Mouse (Mus musculus): ENCODE results near the gene Slc4a2. TPM values are rescaled to one million over a fixed set of nuclear protein-coding genes. Genes with fewer than 3 reads are reported as not detected.

Slc4a2 gene
- polyA plus RNA-seq, 1 experiment from 2014 or later: 11.5 TPM

DNA sequence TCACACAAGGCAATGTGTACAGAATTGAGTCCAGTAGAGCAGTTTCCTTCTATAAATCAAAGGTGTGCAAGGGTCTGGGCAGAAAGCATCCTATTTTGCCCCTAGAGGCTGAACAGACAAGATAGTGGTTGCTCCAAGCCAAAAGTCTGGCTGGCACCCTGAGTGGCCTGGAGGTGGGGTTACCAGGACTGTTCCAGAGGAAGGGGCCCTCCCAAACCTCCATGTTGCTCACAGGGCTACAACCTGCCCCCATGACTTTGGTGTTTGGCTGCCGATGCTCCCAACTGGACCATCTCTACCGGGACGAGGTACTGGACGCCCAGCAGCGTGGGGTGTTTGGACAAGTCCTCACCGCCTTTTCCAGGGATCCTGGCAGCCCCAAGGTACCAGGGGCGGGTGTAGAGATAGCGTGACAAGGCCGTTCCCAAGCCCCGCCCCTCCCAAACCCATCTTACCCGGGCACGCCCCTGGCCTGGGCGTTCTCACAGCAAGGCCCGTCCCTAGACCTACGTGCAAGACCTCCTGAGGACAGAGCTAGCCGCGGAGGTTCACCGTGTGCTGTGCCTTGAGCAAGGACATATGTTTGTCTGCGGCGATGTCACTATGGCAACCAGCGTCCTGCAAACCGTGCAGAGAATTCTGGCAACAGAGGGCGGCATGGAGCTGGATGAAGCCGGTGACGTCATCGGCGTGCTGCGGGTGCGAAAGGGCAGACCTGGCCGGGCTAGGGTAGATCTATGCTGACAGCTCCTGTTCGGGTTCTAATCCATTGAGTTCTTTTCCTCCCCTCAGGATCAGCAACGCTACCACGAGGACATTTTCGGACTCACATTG, 40.4 kb upstream of the Slc4a2 start:
- WGBS: under 1% methylated on average over 34 of the region's 34 CpGs
- H3K27ac ChIP-seq (ENCODE audit: low read depth, low read length): peak overlapping the region; percentile 58

DNA sequence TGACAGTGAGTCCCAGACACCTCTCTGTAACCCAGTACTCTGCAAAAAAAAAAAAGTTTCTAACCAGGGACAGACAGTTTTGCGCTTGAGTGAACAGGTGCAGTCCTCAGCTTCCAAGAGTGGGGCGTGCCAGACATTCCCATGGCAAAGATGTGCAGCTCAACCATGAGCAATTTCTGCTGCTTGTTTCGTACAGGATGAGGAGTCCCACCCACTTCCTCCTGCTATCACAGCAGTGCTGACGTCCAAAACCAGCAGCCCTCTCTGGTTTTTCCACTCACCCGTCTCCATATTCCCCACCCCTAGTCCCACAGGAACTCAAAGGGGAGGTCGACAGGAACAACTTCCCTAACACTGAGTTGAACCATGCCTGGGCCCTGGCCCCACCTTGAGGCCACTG, 39.2 kb upstream of the Slc4a2 start:
- no peak overlapping the region for H3K27ac ChIP-seq (ENCODE audit: low read depth, low read length)
- peaks cover 12% of the 10 kb centered on the region for H3K4me1 ChIP-seq (ENCODE audit: control insufficient read depth, insufficient read depth, low read length)
- 72% methylated on average over 6 of the region's 6 CpGs for WGBS
- no peak overlapping the region for H3K9ac ChIP-seq (ENCODE audit: low read length)
- H3K4me3 ChIP-seq (ENCODE audit: low read depth, low read length): no peak overlapping the region
- peaks cover 31% of the 10 kb centered on the region for H3K27me3 ChIP-seq (replicated peaks; ENCODE audit: control insufficient read depth, insufficient read depth, low read length)
- no peaks in the 10 kb centered on the region for H3K36me3 ChIP-seq (ENCODE audit: control insufficient read depth, insufficient read depth, low read length)
- H3K9me3 ChIP-seq (replicated peaks; ENCODE audit: control insufficient read depth, low read length): no peaks in the 10 kb centered on the region
- peak overlapping the region; percentile 63; the same call in 1 of the 2 replicates for H3K4me2 ChIP-seq (ENCODE audit: low read length)
- ATAC-seq (no peak), DNase-seq (ENCODE audit: low spot score) (no peak)

More for the DNA sequence above, 40.4 kb upstream of the Slc4a2 start:
- H3K4me3 ChIP-seq (ENCODE audit: low read depth, low read length): peak overlapping the region; percentile 44
- H3K36me3 ChIP-seq (ENCODE audit: control insufficient read depth, insufficient read depth, low read length): no peaks in the 10 kb centered on the region
- peak overlapping the region; percentile 63 for H3K4me2 ChIP-seq (ENCODE audit: low read length)
- H3K27me3 ChIP-seq (replicated peaks; ENCODE audit: control insufficient read depth, insufficient read depth, low read length): peaks cover 22% of the 10 kb centered on the region
- ATAC-seq (peak; percentile 84), DNase-seq (ENCODE audit: low spot score) (peak; percentile 96)
- H3K9me3 ChIP-seq (replicated peaks; ENCODE audit: control insufficient read depth, low read length): no peaks in the 10 kb centered on the region
- H3K9ac ChIP-seq (ENCODE audit: low read length): peak overlapping the region; percentile 64
- H3K4me1 ChIP-seq (ENCODE audit: control insufficient read depth, insufficient read depth, low read length): peaks cover 12% of the 10 kb centered on the region

DNA sequence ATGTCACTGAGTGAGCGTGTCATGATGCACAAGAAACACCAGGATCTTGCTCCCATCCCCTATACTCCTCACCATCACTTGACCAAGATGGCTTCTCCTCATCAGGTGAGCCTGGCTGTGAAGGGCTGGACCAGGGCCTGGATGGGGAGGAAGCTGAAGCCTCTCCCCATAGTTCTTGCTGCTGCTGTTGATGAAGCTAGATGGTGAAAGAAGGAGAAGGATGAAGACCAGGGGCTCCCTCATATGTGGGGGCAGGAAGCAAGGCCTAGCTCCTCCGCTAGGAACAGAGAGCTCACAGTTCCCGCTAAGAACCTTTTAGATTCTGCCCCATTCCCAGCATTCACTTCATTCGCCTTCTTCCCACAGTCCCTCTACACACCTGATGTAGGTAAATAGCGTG, 38.3 kb upstream of the Slc4a2 start:
- 91% methylated on average over 5 of the region's 5 CpGs for WGBS
- H3K27ac ChIP-seq (ENCODE audit: low read depth, low read length): no peak overlapping the region
- no peak overlapping the region for H3K9ac ChIP-seq (ENCODE audit: low read length)
- no peak overlapping the region for H3K4me3 ChIP-seq (ENCODE audit: low read depth, low read length)
- peaks cover 12% of the 10 kb centered on the region for H3K4me1 ChIP-seq (ENCODE audit: control insufficient read depth, insufficient read depth, low read length)
- H3K4me2 ChIP-seq (ENCODE audit: low read length): no peak overlapping the region
- peaks cover 31% of the 10 kb centered on the region for H3K27me3 ChIP-seq (replicated peaks; ENCODE audit: control insufficient read depth, insufficient read depth, low read length)
- ATAC-seq (no peak), DNase-seq (ENCODE audit: low spot score) (no peak)
- H3K36me3 ChIP-seq (ENCODE audit: control insufficient read depth, insufficient read depth, low read length): no peaks in the 10 kb centered on the region
- H3K9me3 ChIP-seq (replicated peaks; ENCODE audit: control insufficient read depth, low read length): no peaks in the 10 kb centered on the region

DNA sequence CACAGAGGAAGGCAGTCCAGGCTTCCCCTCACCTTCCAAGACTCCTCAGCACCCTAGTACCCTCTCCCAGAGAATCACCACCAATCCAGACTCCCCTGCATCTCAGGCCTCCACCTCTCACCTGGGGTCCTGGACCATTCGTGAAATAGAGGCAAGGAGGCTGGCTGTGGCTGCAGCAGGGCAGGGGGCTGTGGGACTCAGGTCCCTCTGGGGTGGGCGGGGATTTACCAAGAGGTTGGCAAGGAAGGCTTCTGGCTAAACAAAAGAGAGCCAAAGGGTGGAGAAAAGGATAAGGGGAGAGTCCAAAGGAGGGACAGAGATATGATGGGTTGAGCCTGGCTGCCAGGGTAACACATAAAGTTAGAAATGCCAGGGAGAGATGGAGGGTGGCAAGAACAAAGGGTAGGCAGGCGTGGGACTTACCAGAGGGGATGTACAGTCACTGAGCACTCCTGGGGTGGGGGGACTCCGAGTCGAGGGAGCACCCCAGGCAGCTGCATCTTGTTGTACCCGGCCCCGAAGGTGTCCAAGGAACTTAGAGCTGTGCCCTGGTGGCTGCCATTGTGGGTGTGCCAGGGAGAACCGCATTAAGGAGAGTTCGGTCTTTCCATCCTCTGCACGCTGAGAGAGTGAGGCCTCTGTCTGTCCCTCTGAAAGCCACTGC, 37.6 kb upstream of the Slc4a2 start:
- no peak for ATAC-seq
- Histone ChIP-seq H3K27ac (ENCODE audit: low read depth, low read length) (no peak overlapping the region), H3K4me2 (ENCODE audit: low read length) (no peak overlapping the region), H3K4me3 (ENCODE audit: low read depth, low read length) (no peak overlapping the region), H3K9me3 (replicated peaks; ENCODE audit: control insufficient read depth, low read length) (no peaks in the 10 kb centered on the region), H3K4me1 (ENCODE audit: control insufficient read depth, insufficient read depth, low read length) (peaks cover 12% of the 10 kb centered on the region), H3K36me3 (ENCODE audit: control insufficient read depth, insufficient read depth, low read length) (no peaks in the 10 kb centered on the region), H3K27me3 (replicated peaks; ENCODE audit: control insufficient read depth, insufficient read depth, low read length) (peaks cover 31% of the 10 kb centered on the region), H3K9ac (ENCODE audit: low read length) (no peak overlapping the region)
- WGBS: 77% methylated on average over 10 of the region's 10 CpGs
- DNase-seq (ENCODE audit: low spot score): no peak

DNA sequence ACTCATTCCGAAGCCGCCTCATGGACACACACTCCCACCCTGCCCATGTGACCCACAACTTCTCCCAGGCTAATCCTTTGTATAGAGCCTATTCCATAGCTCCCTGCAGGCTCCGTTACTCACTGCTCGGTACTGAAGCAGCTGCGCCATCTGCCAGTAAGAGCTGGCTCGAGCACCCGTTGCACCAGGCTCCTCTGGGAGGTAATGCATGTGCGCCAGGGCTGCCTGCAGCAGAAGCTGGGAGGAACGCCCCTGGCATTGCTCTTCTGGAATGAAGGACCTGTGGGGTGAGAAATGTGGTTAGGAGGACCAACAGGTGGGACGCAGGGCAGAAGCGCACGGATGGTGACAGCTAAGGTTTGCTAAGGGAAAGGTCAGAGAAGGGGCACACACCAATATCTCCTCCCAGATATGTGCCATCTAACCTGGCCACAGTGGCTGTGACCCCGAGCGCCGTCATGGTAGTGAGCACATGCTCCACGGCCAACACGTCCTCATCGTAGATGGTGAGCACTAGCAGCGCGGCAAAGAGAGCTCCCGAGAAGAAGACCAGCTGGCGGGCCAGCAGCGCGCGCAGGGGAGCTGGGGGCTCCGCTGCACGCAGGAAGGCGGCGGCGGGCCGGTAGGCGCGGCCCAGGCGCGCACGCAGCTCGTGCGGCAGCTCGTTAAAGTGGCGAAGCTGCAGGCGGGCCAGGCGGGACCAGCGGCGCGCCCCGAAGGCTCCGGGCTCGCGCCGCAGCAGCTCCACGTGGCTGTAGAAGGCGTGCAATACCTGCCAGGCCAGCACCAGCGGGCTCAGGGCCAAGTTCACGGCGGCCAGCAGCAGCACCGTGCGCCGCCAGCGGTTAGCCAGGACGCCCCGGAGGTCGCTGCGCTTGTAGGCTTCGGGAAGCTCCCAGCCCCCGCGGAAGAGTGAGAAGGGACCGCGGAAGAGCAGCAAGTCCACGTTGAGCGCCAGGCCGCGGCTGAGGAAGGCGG, 36.1 kb upstream of the Slc4a2 start:
- H3K9me3 ChIP-seq (replicated peaks; ENCODE audit: control insufficient read depth, low read length): no peaks in the 10 kb centered on the region
- WGBS: 1% methylated on average over 72 of the region's 73 CpGs
- H3K27me3 ChIP-seq (replicated peaks; ENCODE audit: control insufficient read depth, insufficient read depth, low read length): peaks cover 31% of the 10 kb centered on the region
- ATAC-seq (peak; percentile 78), DNase-seq (ENCODE audit: low spot score) (peak; percentile 88)
- 0 out of 2 replicates have a peak overlapping the region, but pooled peaks have one; percentile 14 for H3K27ac ChIP-seq (ENCODE audit: low read depth, low read length)
- H3K4me3 ChIP-seq (ENCODE audit: low read depth, low read length): peak overlapping the region; percentile 43
- H3K36me3 ChIP-seq (ENCODE audit: control insufficient read depth, insufficient read depth, low read length): no peaks in the 10 kb centered on the region
- H3K9ac ChIP-seq (ENCODE audit: low read length): peak overlapping the region; percentile 60
- H3K4me2 ChIP-seq (ENCODE audit: low read length): peak overlapping the region; percentile 94
- peaks cover 12% of the 10 kb centered on the region for H3K4me1 ChIP-seq (ENCODE audit: control insufficient read depth, insufficient read depth, low read length)

DNA sequence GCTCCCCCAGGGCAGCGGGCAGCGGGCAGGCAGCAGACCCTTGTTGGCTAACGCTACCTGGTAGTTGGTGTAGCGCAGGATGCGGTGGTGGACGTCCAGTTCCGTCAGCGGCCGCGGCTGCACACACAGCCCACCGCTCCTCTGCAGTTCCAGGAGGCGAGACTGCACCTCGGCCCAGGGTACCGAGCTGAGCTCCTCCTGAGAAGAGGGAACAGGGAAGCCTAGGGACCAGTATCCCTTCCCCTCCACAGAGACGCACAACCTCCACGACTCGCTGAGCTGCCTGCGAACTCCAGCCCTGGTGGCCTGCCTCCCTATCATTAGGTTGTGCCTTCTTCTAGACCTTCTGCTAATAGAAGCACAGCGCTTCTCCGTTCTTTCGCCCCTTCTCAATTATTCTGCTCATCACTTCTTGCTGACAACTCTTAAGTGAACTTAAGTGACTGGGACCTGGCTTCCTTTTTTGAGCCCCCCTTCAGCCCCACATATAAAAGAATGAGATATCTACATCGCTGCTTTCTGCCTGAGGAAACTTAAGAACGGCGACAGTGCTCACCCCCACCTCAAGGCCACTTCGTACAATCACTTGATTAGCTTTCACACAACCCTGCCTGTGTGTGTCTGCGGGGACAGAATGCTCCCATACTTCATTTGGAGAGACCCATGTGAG, 35.3 kb upstream of the Slc4a2 start:
- Histone ChIP-seq H3K27ac (ENCODE audit: low read depth, low read length) (no peak overlapping the region), H3K4me2 (ENCODE audit: low read length) (peak overlapping the region; percentile 94), H3K27me3 (replicated peaks; ENCODE audit: control insufficient read depth, insufficient read depth, low read length) (peaks cover 31% of the 10 kb centered on the region), H3K9ac (ENCODE audit: low read length) (peak overlapping the region; percentile 60), H3K36me3 (ENCODE audit: control insufficient read depth, insufficient read depth, low read length) (no peaks in the 10 kb centered on the region), H3K4me1 (ENCODE audit: control insufficient read depth, insufficient read depth, low read length) (peaks cover 9% of the 10 kb centered on the region), H3K9me3 (replicated peaks; ENCODE audit: control insufficient read depth, low read length) (no peaks in the 10 kb centered on the region), H3K4me3 (ENCODE audit: low read depth, low read length) (peak overlapping the region; percentile 43)
- 22% methylated on average over 24 of the region's 26 CpGs for WGBS
- ATAC-seq (no peak), DNase-seq (ENCODE audit: low spot score) (no peak)

DNA sequence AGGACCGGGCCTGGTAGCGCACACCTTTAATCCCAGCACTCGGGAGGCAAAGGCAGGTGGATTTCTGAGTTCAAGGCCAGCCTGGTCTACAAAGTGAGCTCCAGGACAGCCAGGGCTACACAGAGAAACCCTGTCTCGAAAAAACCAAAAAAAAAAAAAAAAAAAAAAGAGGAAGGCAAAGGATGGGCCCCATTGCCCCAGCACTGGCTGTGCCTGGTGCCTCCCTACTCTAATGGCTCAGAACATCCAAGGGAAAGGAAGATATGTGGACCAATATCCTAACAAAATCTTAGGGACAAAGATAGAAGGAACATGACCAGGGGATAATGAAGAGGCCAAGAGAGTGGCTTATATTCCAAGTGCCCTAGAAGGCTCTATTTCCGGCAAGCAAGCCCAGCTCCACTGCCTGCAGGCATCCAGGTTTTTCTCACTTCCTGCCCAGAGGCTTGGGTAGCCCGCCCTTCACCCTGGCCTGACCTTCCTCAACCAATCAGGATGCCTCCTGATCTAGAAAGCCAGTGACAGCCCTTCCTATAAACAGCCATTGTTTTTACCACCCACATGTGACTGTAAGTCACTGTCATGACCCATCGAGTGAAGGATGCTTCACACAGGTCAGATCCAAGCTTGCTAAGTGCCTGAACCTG, 34.5 kb upstream of the Slc4a2 start:
- H3K27ac ChIP-seq (ENCODE audit: low read depth, low read length): no peak overlapping the region
- DNase-seq (ENCODE audit: low spot score) (no peak), ATAC-seq (no peak)
- H3K9ac ChIP-seq (ENCODE audit: low read length): no peak overlapping the region
- peaks cover 6% of the 10 kb centered on the region for H3K4me1 ChIP-seq (ENCODE audit: control insufficient read depth, insufficient read depth, low read length)
- H3K4me3 ChIP-seq (ENCODE audit: low read depth, low read length): no peak overlapping the region
- WGBS: 55% methylated on average over 6 of the region's 7 CpGs
- H3K9me3 ChIP-seq (replicated peaks; ENCODE audit: control insufficient read depth, low read length): no peaks in the 10 kb centered on the region
- peaks cover 31% of the 10 kb centered on the region for H3K27me3 ChIP-seq (replicated peaks; ENCODE audit: control insufficient read depth, insufficient read depth, low read length)
- no peak overlapping the region for H3K4me2 ChIP-seq (ENCODE audit: low read length)
- H3K36me3 ChIP-seq (ENCODE audit: control insufficient read depth, insufficient read depth, low read length): no peaks in the 10 kb centered on the region

DNA sequence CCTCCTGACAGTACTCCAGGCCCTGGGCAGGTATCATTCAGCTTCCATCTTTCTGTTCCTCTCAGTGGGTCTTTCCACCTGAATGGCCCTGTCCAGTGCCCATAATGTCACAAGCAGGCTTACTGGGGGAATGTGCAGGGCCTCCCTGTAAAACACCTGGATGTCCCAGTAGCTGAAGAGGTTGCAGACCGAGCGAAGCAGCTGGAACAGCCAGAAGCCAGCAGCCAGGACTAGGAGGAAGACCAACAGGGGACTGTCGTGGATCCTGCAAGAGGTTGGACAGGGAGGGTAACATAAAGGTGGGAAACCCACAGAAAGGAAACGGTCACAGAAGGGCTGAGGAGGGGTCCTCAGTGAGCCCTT, 34.0 kb upstream of the Slc4a2 start:
- peaks cover 31% of the 10 kb centered on the region for H3K27me3 ChIP-seq (replicated peaks; ENCODE audit: control insufficient read depth, insufficient read depth, low read length)
- H3K4me2 ChIP-seq (ENCODE audit: low read length): no peak overlapping the region
- no peaks in the 10 kb centered on the region for H3K9me3 ChIP-seq (replicated peaks; ENCODE audit: control insufficient read depth, low read length)
- H3K9ac ChIP-seq (ENCODE audit: low read length): no peak overlapping the region
- 70% methylated on average over 4 of the region's 4 CpGs for WGBS
- H3K27ac ChIP-seq (ENCODE audit: low read depth, low read length): no peak overlapping the region
- no peak overlapping the region for H3K4me3 ChIP-seq (ENCODE audit: low read depth, low read length)
- peaks cover 6% of the 10 kb centered on the region for H3K4me1 ChIP-seq (ENCODE audit: control insufficient read depth, insufficient read depth, low read length)
- H3K36me3 ChIP-seq (ENCODE audit: control insufficient read depth, insufficient read depth, low read length): no peaks in the 10 kb centered on the region
- ATAC-seq (no peak), DNase-seq (ENCODE audit: low spot score) (no peak)

All from forebrain, embryonic 14.5 days (tissue).